Mouse (Mus musculus) limb, embryonic 12.5 days (tissue): ENCODE data around the gene Ptpn14. TPM values are rescaled to one million over a fixed set of nuclear protein-coding genes. Genes with fewer than 3 reads are reported as not detected.

ENCODE experiments used
- ATAC-seq: fragments of 200-750 bp; cut with Nextera tagmentation; 2 replicates; pipeline ENCODE4 v1.8.0; 2017; ENCODE audit warnings: low read depth, moderate TSS enrichment; ENCODE audit not compliant: insufficient number of reproducible peaks, insufficient read depth, low FRiP score, low TSS enrichment
- H3K27ac ChIP-seq: fragments of 300-500 bp; sonication (generic); 2 replicates; pipeline ENCODE4 v1.5.1; 2016; ENCODE audit warnings: mild to moderate bottlenecking, moderate library complexity
- H3K27me3 ChIP-seq: fragments of 300-500 bp; sonication (generic); 2 replicates; pipeline ENCODE4 v1.6.1; 2016; ENCODE audit warnings: mild to moderate bottlenecking, moderate library complexity
- H3K36me3 ChIP-seq: fragments of 300-500 bp; sonication (generic); 2 replicates; pipeline ENCODE4 v1.6.1; 2016; ENCODE audit warnings: mild to moderate bottlenecking, moderate library complexity
- H3K4me1 ChIP-seq: fragments of 300-500 bp; sonication (generic); replicated peaks from 2 replicates; pipeline ENCODE4 v1.6.1; 2016
- H3K4me2 ChIP-seq: fragments of 300-500 bp; sonication (generic); 2 replicates; pipeline ENCODE4 v1.6.1; 2016; ENCODE audit warnings: mild to moderate bottlenecking, moderate library complexity
- H3K4me3 ChIP-seq: fragments of 300-500 bp; sonication (generic); replicated peaks from 2 replicates; pipeline ENCODE4 v1.5.1; 2016; ENCODE audit warnings: mild to moderate bottlenecking
- H3K9ac ChIP-seq: fragments of 300-500 bp; sonication (generic); replicated peaks from 2 replicates; pipeline ENCODE4 v1.6.1; 2016; ENCODE audit warnings: mild to moderate bottlenecking, moderate library complexity
- H3K9me3 ChIP-seq: fragments of 300-500 bp; sonication (generic); 2 replicates; pipeline ENCODE4 v1.6.1; 2016; ENCODE audit warnings: mild to moderate bottlenecking, moderate library complexity
- WGBS: fragments of 180-500 bp; shearing (Covaris S2); methylation state at CpG from one replicate; pipeline ENCODE4 v1.1.7; 2016; 5-methylcytosine and 5-hydroxymethylcytosine counted together
- polyA plus RNA-seq: library from polyadenylated mRNA; unstranded; fragments of >200 nt; fragmentation: Nextera tagmentation; extraction: Ambion mirVana; gene quantifications from 2 replicates; pipeline ENCODE4 v1.2.1, GENCODE M21; 2016

Gene Ptpn14
- polyA plus RNA-seq, 1 experiment from 2014 or later = 9.6 TPM

- 67% methylated on average over 4 of the region's 4 CpGs for WGBS
- Histone ChIP-seq H3K4me1 (peaks cover 38% of the 10 kb centered on the region), H3K4me2 (no peak overlapping the region)
These were observed 195.1 kb downstream of the Ptpn14 start for GRCm38 (mm10) chr1:189923157-189923556.

GRCm38 (mm10) chr1:189923871-189924568, 196.0 kb downstream of the Ptpn14 start:
- Histone ChIP-seq H3K36me3 (no peaks in the 10 kb centered on the region), H3K27ac (no peak overlapping the region), H3K27me3 (peaks cover 8% of the 10 kb centered on the region), H3K9me3 (no peaks in the 10 kb centered on the region), H3K4me3 (no peak overlapping the region), H3K4me1 (peaks cover 38% of the 10 kb centered on the region), H3K4me2 (no peak overlapping the region), H3K9ac (no peak overlapping the region)
- no peak for ATAC-seq
- whole genome bisulfite sequencing = 76% methylated on average over 22 of the region's 22 CpGs

More at GRCm38 (mm10) chr1:189923157-189923556, 195.1 kb downstream of the Ptpn14 start:
- Histone ChIP-seq H3K9ac (no peak overlapping the region), H3K36me3 (no peaks in the 10 kb centered on the region), H3K27ac (no peak overlapping the region), H3K27me3 (peaks cover 8% of the 10 kb centered on the region), H3K9me3 (no peaks in the 10 kb centered on the region), H3K4me3 (no peak overlapping the region)
- no peak for ATAC-seq

- peaks cover 26% of the 10 kb centered on the region for H3K4me1 ChIP-seq
- H3K4me3 ChIP-seq = no peak overlapping the region
- H3K27me3 ChIP-seq = peaks cover 8% of the 10 kb centered on the region; the same call in 1 of the 2 replicates
- H3K36me3 ChIP-seq = no peaks in the 10 kb centered on the region
- 66% methylated on average over 8 of the region's 8 CpGs for WGBS
- H3K9ac ChIP-seq = no peak overlapping the region
- no peak overlapping the region for H3K27ac ChIP-seq
- H3K9me3 ChIP-seq = no peaks in the 10 kb centered on the region
- ATAC-seq = no peak
- no peak overlapping the region for H3K4me2 ChIP-seq
These were observed 198.2 kb downstream of the Ptpn14 start for GRCm38 (mm10) chr1:189926279-189926678.

Other genes with a start within 250 kb of the Ptpn14 start
- gene Cenpf, start 40.2 kb upstream of the Ptpn14 start, polyA plus RNA-seq = 100 and 101 TPM in 2 replicates
- gene Smyd2, start 194.1 kb downstream of the Ptpn14 start, polyA plus RNA-seq = 74.3 and 82.8 TPM in 2 replicates